Mouse (Mus musculus) erythroblast, embryonic 14.5 days (primary cell): Measurements from ENCODE around the gene Gxylt2.

Experiments
- GATA1 ChIP-seq: IDR thresholded peaks from 2 replicates; pipeline ENCODE4 v1.6.1; 2012; ENCODE audit warnings: low read length, inconsistent platforms, mixed read lengths
- TAL1 ChIP-seq: IDR thresholded peaks from 3 replicates; pipeline ENCODE4 v1.6.1; 2012; ENCODE audit warnings: low read length, inconsistent platforms, mixed read lengths

DNA sequence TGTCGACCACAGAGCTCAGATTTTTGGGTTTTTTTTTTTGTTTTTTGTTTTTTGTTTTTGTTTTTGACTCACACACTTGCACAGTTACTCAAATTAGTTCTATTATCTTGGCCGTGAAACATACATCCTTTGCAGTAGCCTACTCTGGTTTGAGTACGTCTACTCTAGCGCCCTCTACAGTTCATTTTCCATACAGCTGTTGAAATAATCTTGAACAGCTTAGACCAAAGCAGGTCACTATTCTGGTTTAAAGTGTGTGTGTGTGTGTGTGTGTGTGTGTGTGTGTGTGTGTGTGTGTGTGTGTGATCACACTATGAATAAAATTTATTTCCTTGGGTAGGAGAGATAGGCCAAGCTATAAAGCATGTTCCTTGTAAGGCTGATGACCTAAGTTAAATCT lies 5.6 kb downstream of the Gxylt2 start:
- TF ChIP-seq GATA1: no peak
- no peak for TF ChIP-seq TAL1
